Mouse (Mus musculus) adrenal gland, postnatal 36 days (tissue): ENCODE results near the gene Slc37a3. TPM values are rescaled to one million over a fixed set of nuclear protein-coding genes. Genes with fewer than 3 reads are reported as not detected.

Source experiments
- DNase-seq, 2 experiments: peaks; one replicate each; pipeline ENCODE4 v3.0.0; 2021; ENCODE audit warnings: mixed read lengths in 1 of 2
- total RNA-seq, 2 experiments: library from RNA; stranded (reverse); gene quantifications; 2 replicates each; pipeline ENCODE4 v1.2.3; 2021

Slc37a3 gene
- total RNA-seq, 2 experiments from 2014 or later = 38.9 to 39.5 TPM

- DNase-seq = peak in 1 of 2 experiments; percentile 15
Observed at GRCm38 (mm10) chr6:39318631-39319010, 58.9 kb downstream of the Slc37a3 start.

GRCm38 (mm10) chr6:39317854-39318630 lies 59.4 kb downstream of the Slc37a3 start:
- no peak for DNase-seq

GRCm38 (mm10) chr6:39316089-39316488 lies 61.4 kb downstream of the Slc37a3 start:
- DNase-seq = no peak

- peak; percentile 68 to 76 for DNase-seq
Observed at GRCm38 (mm10) chr6:39314461-39314860, 63.0 kb downstream of the Slc37a3 start.

- no peak for DNase-seq
Observed at GRCm38 (mm10) chr6:39311786-39312185, 65.7 kb downstream of the Slc37a3 start.

- DNase-seq = no peak
Observed at GRCm38 (mm10) chr6:39304371-39304874, 73.1 kb downstream of the Slc37a3 start.

- DNase-seq = peak; percentile 32 to 51
Observed at GRCm38 (mm10) chr6:39301484-39301883, 76.0 kb downstream of the Slc37a3 start.

GRCm38 (mm10) chr6:39297079-39297478 lies 80.4 kb downstream of the Slc37a3 start:
- DNase-seq = no peak

GRCm38 (mm10) chr6:39296474-39296873 lies 81.0 kb downstream of the Slc37a3 start:
- no peak for DNase-seq

- DNase-seq = no peak
Observed at GRCm38 (mm10) chr6:39295727-39296411, 81.6 kb downstream of the Slc37a3 start.

GRCm38 (mm10) chr6:39289721-39290120 lies 87.8 kb downstream of the Slc37a3 start:
- no peak for DNase-seq

- no peak for DNase-seq
Observed at GRCm38 (mm10) chr6:39287782-39288181, 89.7 kb downstream of the Slc37a3 start.

GRCm38 (mm10) chr6:39286732-39287083 lies 90.8 kb downstream of the Slc37a3 start:
- no peak for DNase-seq

GRCm38 (mm10) chr6:39286053-39286731 lies 91.3 kb downstream of the Slc37a3 start:
- DNase-seq = peak; percentile 45 to 57

- DNase-seq = no peak
Observed at GRCm38 (mm10) chr6:39284836-39285235, 92.6 kb downstream of the Slc37a3 start.

Other genes starting within 250 kb of the Slc37a3 start
- 10 to 100 TPM; 17.4 to 21.2 TPM for gene Kdm7a, start 170.9 kb downstream of the Slc37a3 start, total RNA-seq
- gene Rab19, start 3.5 kb upstream of the Slc37a3 start, total RNA-seq = under 1 TPM; 0.40 to 0.59 TPM
- 10 to 100 TPM; 76.0 to 89.5 TPM for gene Mkrn1, start 42.8 kb upstream of the Slc37a3 start, total RNA-seq
- gene Dennd2a, start 180.2 kb upstream of the Slc37a3 start, total RNA-seq = 10 to 100 TPM; 10.0 to 13.6 TPM
- gene Adck2, start 196.2 kb upstream of the Slc37a3 start, total RNA-seq = 10 to 100 TPM; 21.4 to 26.9 TPM
- gene Gm42420, start 208.1 kb upstream of the Slc37a3 start, total RNA-seq = 1 to 10 TPM in 1 of 2 experiments, not detected in 1; 1.1 TPM
- gene Ndufb2, start 214.9 kb upstream of the Slc37a3 start, total RNA-seq = 100 to 1,000 TPM; 225 to 242 TPM